Mouse (Mus musculus) midbrain, embryonic 14.5 days (tissue): ENCODE data around the gene Bach2. TPM values are rescaled to one million over a fixed set of nuclear protein-coding genes. Genes with fewer than 3 reads are reported as not detected.

Experiments used
- ATAC-seq: fragments of 200-750 bp; cut with Nextera tagmentation; 2 replicates; pipeline ENCODE4 v1.8.0; 2017; ENCODE audit warnings: moderate number of reproducible peaks, moderate library complexity; ENCODE audit not compliant: low FRiP score, low TSS enrichment
- DNase-seq: peaks from one replicate; pipeline ENCODE4 v3.0.0-alpha.2; 2015
- H3K27ac ChIP-seq: fragments of 300-500 bp; sonication (generic); replicated peaks from 2 replicates; pipeline ENCODE4 v1.5.1; 2014; ENCODE audit warnings: mild to moderate bottlenecking, low read depth, low read length, moderate library complexity
- H3K27me3 ChIP-seq: fragments of 300-500 bp; sonication (generic); 2 replicates; pipeline ENCODE4 v1.6.1; 2014; ENCODE audit warnings: low read length, control low read depth, mixed read lengths; ENCODE audit not compliant: control insufficient read depth, insufficient read depth
- H3K36me3 ChIP-seq: fragments of 300-500 bp; sonication (generic); 2 replicates; pipeline ENCODE4 v1.6.1; 2014; ENCODE audit warnings: low read length, control low read depth; ENCODE audit not compliant: control insufficient read depth, insufficient read depth
- H3K4me1 ChIP-seq: fragments of 300-500 bp; sonication (generic); 2 replicates; pipeline ENCODE4 v1.6.1; 2014; ENCODE audit warnings: mild to moderate bottlenecking, antibody characterized with exemption, low read length, control low read depth; ENCODE audit not compliant: control insufficient read depth, insufficient read depth
- H3K4me2 ChIP-seq: fragments of 300-500 bp; sonication (generic); 2 replicates; pipeline ENCODE4 v1.6.1; 2014; ENCODE audit warnings: mild to moderate bottlenecking, low read length, moderate library complexity
- H3K4me3 ChIP-seq: fragments of 300-500 bp; sonication (generic); replicated peaks from 2 replicates; pipeline ENCODE4 v1.5.1; 2014; ENCODE audit warnings: low read depth, low read length
- H3K9ac ChIP-seq: fragments of 300-500 bp; sonication (generic); replicated peaks from 2 replicates; pipeline ENCODE4 v1.6.1; 2014; ENCODE audit warnings: mild to moderate bottlenecking, low read length, moderate library complexity
- H3K9me3 ChIP-seq: fragments of 300-500 bp; sonication (generic); 2 replicates; pipeline ENCODE4 v1.6.1; 2016; ENCODE audit warnings: low read length, control low read depth, mixed read lengths; ENCODE audit not compliant: control insufficient read depth
- WGBS: fragments of 180-500 bp; shearing (Covaris S2); extraction: QIAGEN DNeasy Blood & Tissue Kit; methylation state at CpG from one replicate; pipeline ENCODE4 v1.1.7; 2014; 5-methylcytosine and 5-hydroxymethylcytosine counted together
- polyA plus RNA-seq: library from polyadenylated mRNA; unstranded; fragments of >200 nt; fragmentation: Nextera tagmentation; extraction: Ambion mirVana; gene quantifications from 2 replicates; pipeline ENCODE4 v1.2.1, GENCODE M21; 2014

Bach2 gene
- polyA plus RNA-seq, 1 experiment from 2014 or later = 27.0 TPM

GRCm38 (mm10) chr4:32538488-32538887 lies 299.9 kb downstream of the Bach2 start:
- 73% methylated on average over 4 of the region's 4 CpGs for WGBS
- Histone ChIP-seq H3K27ac (peak overlapping the region; percentile 68), H3K9ac (0 out of 2 replicates have a peak overlapping the region, but pooled peaks have one; percentile 13), H3K4me3 (no peak overlapping the region), H3K27me3 (no peaks in the 10 kb centered on the region), H3K4me1 (peaks cover 8% of the 10 kb centered on the region), H3K9me3 (no peaks in the 10 kb centered on the region), H3K36me3 (no peaks in the 10 kb centered on the region), H3K4me2 (no peak overlapping the region)
- peak; percentile 36; the same call in 1 of the 2 replicates for ATAC-seq
- no peak for DNase-seq

DNA sequence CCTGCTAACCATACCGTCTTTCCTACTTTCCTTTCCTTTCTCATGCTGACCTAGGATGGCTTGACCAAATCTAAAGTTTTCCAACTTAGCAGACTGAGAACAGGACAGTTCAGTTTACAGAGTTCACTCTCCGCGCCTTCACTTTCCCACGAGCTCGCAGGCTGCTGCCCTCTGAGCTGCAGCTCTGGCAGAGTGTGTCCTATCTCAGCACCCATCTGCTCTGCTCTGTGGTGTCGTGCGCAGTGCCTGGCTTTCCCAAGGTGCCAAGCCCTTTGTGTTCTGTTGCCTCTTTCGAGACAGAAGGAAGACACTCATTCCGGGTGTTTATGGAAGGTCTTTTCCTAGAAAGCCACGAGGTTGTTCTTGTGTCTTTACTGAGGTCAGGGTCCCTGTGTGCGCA lies 300.4 kb downstream of the Bach2 start:
- Histone ChIP-seq H3K4me3 (no peak overlapping the region), H3K27me3 (no peaks in the 10 kb centered on the region), H3K36me3 (no peaks in the 10 kb centered on the region), H3K4me1 (peaks cover 8% of the 10 kb centered on the region), H3K9ac (no peak overlapping the region), H3K4me2 (no peak overlapping the region), H3K9me3 (no peaks in the 10 kb centered on the region), H3K27ac (no peak overlapping the region)
- ATAC-seq (no peak), DNase-seq (no peak)
- 84% methylated on average over 11 of the region's 11 CpGs for WGBS

GRCm38 (mm10) chr4:32544821-32545545 lies 306.4 kb downstream of the Bach2 start:
- Histone ChIP-seq H3K9me3 (no peaks in the 10 kb centered on the region), H3K4me2 (no peak overlapping the region), H3K4me1 (no peaks in the 10 kb centered on the region), H3K27ac (no peak overlapping the region), H3K4me3 (no peak overlapping the region), H3K36me3 (no peaks in the 10 kb centered on the region), H3K9ac (no peak overlapping the region), H3K27me3 (no peaks in the 10 kb centered on the region)
- DNase-seq (no peak), ATAC-seq (no peak)
- 90% methylated on average over 14 of the region's 14 CpGs for WGBS

- Histone ChIP-seq H3K36me3 (no peaks in the 10 kb centered on the region), H3K9me3 (no peaks in the 10 kb centered on the region), H3K27me3 (no peaks in the 10 kb centered on the region), H3K27ac (no peak overlapping the region), H3K4me2 (no peak overlapping the region), H3K4me3 (no peak overlapping the region), H3K9ac (no peak overlapping the region), H3K4me1 (no peaks in the 10 kb centered on the region)
- no peak for ATAC-seq
- WGBS = 91% methylated on average over 4 of the region's 4 CpGs
- no peak for DNase-seq
Measured at GRCm38 (mm10) chr4:32545548-32545947, 306.9 kb downstream of the Bach2 start.

- Histone ChIP-seq H3K9ac (no peak overlapping the region), H3K4me3 (no peak overlapping the region), H3K4me2 (no peak overlapping the region), H3K4me1 (no peaks in the 10 kb centered on the region), H3K36me3 (no peaks in the 10 kb centered on the region), H3K9me3 (no peaks in the 10 kb centered on the region), H3K27ac (no peak overlapping the region), H3K27me3 (no peaks in the 10 kb centered on the region)
- no peak for DNase-seq
- WGBS = 84% methylated on average over 1 of the region's 1 CpGs
- ATAC-seq = no peak
Measured at GRCm38 (mm10) chr4:32549150-32549549, 310.5 kb downstream of the Bach2 start.

GRCm38 (mm10) chr4:32551337-32551736 lies 312.7 kb downstream of the Bach2 start:
- H3K4me1 ChIP-seq = no peaks in the 10 kb centered on the region
- no peak overlapping the region for H3K9ac ChIP-seq
- no peak overlapping the region for H3K4me3 ChIP-seq
- DNase-seq = peak; percentile 62
- no peak for ATAC-seq
- no peaks in the 10 kb centered on the region for H3K9me3 ChIP-seq
- WGBS = 49% methylated on average over 4 of the region's 4 CpGs
- no peaks in the 10 kb centered on the region for H3K36me3 ChIP-seq
- H3K27ac ChIP-seq = no peak overlapping the region
- no peaks in the 10 kb centered on the region for H3K27me3 ChIP-seq
- no peak overlapping the region for H3K4me2 ChIP-seq

DNA sequence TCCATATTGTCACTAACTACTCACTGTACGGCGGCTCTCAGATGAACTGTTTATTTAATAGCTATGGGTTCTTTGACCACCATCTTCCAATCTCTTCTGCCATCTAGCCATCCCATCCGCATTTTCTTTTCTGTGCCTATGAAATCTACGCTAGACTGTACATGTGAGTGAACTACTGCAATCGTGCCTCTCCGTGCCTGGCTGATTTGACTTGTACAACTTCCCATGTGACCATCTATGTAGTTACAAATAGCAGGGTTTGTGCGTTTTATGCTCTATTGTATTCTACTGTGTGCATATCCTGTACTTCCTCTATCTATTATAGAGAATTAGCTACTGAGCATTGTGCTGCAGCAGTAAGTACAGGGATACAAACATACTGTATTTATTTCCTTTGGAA lies 316.9 kb downstream of the Bach2 start:
- DNase-seq = no peak
- H3K4me3 ChIP-seq = no peak overlapping the region
- H3K9ac ChIP-seq = no peak overlapping the region
- no peaks in the 10 kb centered on the region for H3K36me3 ChIP-seq
- no peak overlapping the region for H3K4me2 ChIP-seq
- no peak overlapping the region for H3K27ac ChIP-seq
- H3K9me3 ChIP-seq = no peaks in the 10 kb centered on the region
- peaks cover 5% of the 10 kb centered on the region for H3K4me1 ChIP-seq
- WGBS = 91% methylated on average over 7 of the region's 7 CpGs
- ATAC-seq = no peak
- no peaks in the 10 kb centered on the region for H3K27me3 ChIP-seq

GRCm38 (mm10) chr4:32560246-32560645 lies 321.6 kb downstream of the Bach2 start:
- Histone ChIP-seq H3K4me2 (no peak overlapping the region), H3K9me3 (no peaks in the 10 kb centered on the region), H3K27ac (peak overlapping the region; percentile 82), H3K27me3 (no peaks in the 10 kb centered on the region), H3K4me1 (peaks cover 20% of the 10 kb centered on the region), H3K9ac (no peak overlapping the region), H3K4me3 (no peak overlapping the region), H3K36me3 (peaks cover 12% of the 10 kb centered on the region)
- WGBS = 46% methylated on average over 6 of the region's 6 CpGs
- DNase-seq (peak; percentile 61), ATAC-seq (peak; percentile 15; the same call in 1 of the 2 replicates)
